In the genomic region with DNA sequence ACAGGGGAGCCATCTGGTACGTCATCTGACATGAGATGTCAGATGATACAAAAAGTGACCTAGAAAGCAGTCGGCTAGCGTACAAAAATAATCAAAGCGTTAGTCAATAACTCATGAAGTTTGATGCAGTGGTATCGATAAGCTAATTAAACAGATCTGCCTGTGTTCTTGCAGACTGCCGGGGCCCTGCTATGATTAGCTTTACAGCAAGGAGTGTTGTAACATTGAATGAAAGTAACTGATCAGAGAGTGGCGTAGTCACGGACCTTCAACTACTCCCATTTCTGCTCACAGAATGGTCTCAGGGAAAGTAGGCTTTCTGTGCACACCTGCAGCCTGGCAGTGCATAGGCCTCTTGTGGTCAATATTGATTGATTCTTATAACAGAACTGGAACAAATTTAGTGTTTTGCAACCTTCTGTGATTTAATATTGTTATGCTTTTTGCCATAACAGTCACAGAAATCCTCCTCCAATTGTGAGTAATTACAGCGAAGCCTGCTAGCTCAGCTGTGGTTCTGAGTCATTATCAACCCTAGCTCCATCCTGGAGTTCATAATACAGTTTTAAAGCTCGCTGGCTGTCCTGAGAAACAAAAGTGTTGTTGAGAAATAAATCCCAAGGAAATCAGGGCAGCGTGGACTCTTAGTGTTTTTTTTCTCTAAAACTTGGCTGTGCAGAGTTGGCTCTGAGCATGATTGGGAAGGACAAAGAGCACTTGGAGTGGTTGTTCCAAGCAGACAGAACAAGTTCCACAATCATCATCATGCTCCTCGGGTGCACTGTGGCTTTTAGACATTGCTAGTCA, we compare ENCODE assay signal across 14 mouse cellular contexts. TPM values are rescaled to one million over a fixed set of nuclear protein-coding genes. Genes with fewer than 3 reads are reported as not detected.
DNase-seq lines count a peak whose midpoint lies in the region; ATAC-seq and TF ChIP-seq lines count a peak whose summit lies in the region.
"Had no signal": no experiment of that assay in that cellular context is flagged by ENCODE, and none has a peak within 500 bp of the region (broad histone marks: within the 10 kb centered on the region; RNA-seq: fewer than 3 reads in every experiment).

No protein-coding gene starts in this region.

- peaks cover 19% of the 10 kb centered on the region for H3K4me1 ChIP-seq in forebrain, embryonic 16.5 days (replicated peaks; ENCODE audit: control insufficient read depth, insufficient read depth, low read length)
- no peaks in the 10 kb centered on the region; the same call in 1 of the 2 replicates for H3K4me1 ChIP-seq in midbrain, embryonic 16.5 days (ENCODE audit: control insufficient read depth, insufficient read depth, low read length)

- DNase-seq in gastrocnemius, adult 2 months: peak; percentile 35
- DNase-seq in gastrocnemius, postnatal 10 days: no peak
- DNase-seq in layer of hippocampus, adult 8-10 months (ENCODE audit: low spot score in 2 of 2): peak; percentile 30 to 34
- DNase-seq in layer of hippocampus, adult 11-12 months (ENCODE audit: low spot score): no peak
- peak; percentile 73 for DNase-seq in NIH3T3 (ENCODE audit: low read depth)
- DNase-seq: cerebellum, adult 8-10 months; thymus, postnatal 36 days had no signal

- WGBS in forebrain, embryonic 16.5 days: 68% methylated on average over 12 of the region's 12 CpGs
- WGBS in midbrain, embryonic 16.5 days: 78% methylated on average over 12 of the region's 12 CpGs

- H3K27me3 ChIP-seq in forebrain, embryonic 16.5 days (replicated peaks; ENCODE audit: control insufficient read depth, insufficient read depth, low read length): no peaks in the 10 kb centered on the region
- H3K27me3 ChIP-seq in midbrain, embryonic 16.5 days (ENCODE audit: control insufficient read depth, insufficient read depth, low read depth, low read length): no peaks in the 10 kb centered on the region
- H3K27me3 ChIP-seq: heart, embryonic 13.5 days; hindbrain, embryonic 15.5 days; kidney, embryonic 15.5 days; megakaryocyte, embryonic 14.5 days had no signal

- H3K9ac ChIP-seq in forebrain, embryonic 16.5 days (replicated peaks; ENCODE audit: low read depth, low read length): no peak overlapping the region
- no peak overlapping the region for H3K9ac ChIP-seq in midbrain, embryonic 16.5 days (ENCODE audit: low read depth, low read length)
- H3K9ac ChIP-seq: heart, embryonic 13.5 days; hindbrain, embryonic 15.5 days; kidney, embryonic 15.5 days; liver, embryonic 14.5 days had no signal

- no peak for ATAC-seq in forebrain, embryonic 16.5 days
- ATAC-seq in midbrain, embryonic 16.5 days: no peak

- H3K36me3 ChIP-seq in forebrain, embryonic 16.5 days (ENCODE audit: control insufficient read depth, insufficient read depth): no peaks in the 10 kb centered on the region; the same call in 1 of the 2 replicates
- H3K36me3 ChIP-seq in midbrain, embryonic 16.5 days (ENCODE audit: control insufficient read depth, insufficient read depth, low read length): no peaks in the 10 kb centered on the region; the same call in 1 of the 2 replicates

- no peak overlapping the region for H3K4me2 ChIP-seq in forebrain, embryonic 16.5 days (ENCODE audit: low read length)
- no peak overlapping the region for H3K4me2 ChIP-seq in midbrain, embryonic 16.5 days (ENCODE audit: low read length)
- H3K4me2 ChIP-seq: heart, embryonic 13.5 days; hindbrain, embryonic 15.5 days; kidney, embryonic 15.5 days had no signal

- no peaks in the 10 kb centered on the region for H3K9me3 ChIP-seq in forebrain, embryonic 16.5 days (ENCODE audit: control insufficient read depth, low read length)
- no peaks in the 10 kb centered on the region for H3K9me3 ChIP-seq in midbrain, embryonic 16.5 days (replicated peaks; ENCODE audit: control insufficient read depth, low read length, poor library complexity, severe bottlenecking)
- H3K9me3 ChIP-seq: heart, embryonic 13.5 days; hindbrain, embryonic 15.5 days; kidney, embryonic 15.5 days; megakaryocyte, embryonic 14.5 days had no signal

- H3K4me3 ChIP-seq in gastrocnemius, adult 2 months: no peak overlapping the region; the same call in 1 of the 2 replicates
- H3K4me3 ChIP-seq in forebrain, embryonic 16.5 days (replicated peaks; ENCODE audit: low read length): no peak overlapping the region
- no peak overlapping the region for H3K4me3 ChIP-seq in midbrain, embryonic 16.5 days (ENCODE audit: low read depth, low read length)
- H3K4me3 ChIP-seq: heart, embryonic 13.5 days; hindbrain, embryonic 15.5 days; kidney, embryonic 15.5 days; megakaryocyte, embryonic 14.5 days had no signal

- peak overlapping the region; percentile 41 for H3K27ac ChIP-seq in gastrocnemius, adult 2 months
- peak overlapping the region; percentile 20; the same call in 1 of the 2 replicates for H3K27ac ChIP-seq in forebrain, embryonic 16.5 days (ENCODE audit: low read length)
- no peak overlapping the region for H3K27ac ChIP-seq in midbrain, embryonic 16.5 days (ENCODE audit: low read length)
- H3K27ac ChIP-seq: heart, embryonic 13.5 days; hindbrain, embryonic 15.5 days; kidney, embryonic 15.5 days; liver, embryonic 14.5 days had no signal

- intact Hi-C loops in gastrocnemius, adult 2 months (cut with DNase I): no loop called here

- TF ChIP-seq CTCF in gastrocnemius, adult 2 months (IDR thresholded peaks at IDR 0.05): no peak

RNA-seq across cellular contexts. Expression of gene Ap3b1, which starts 40.0 kb away (rescaled TPM):
- 10 to 100 TPM; 22.5 to 23.6 TPM for total RNA-seq in gastrocnemius, adult 2 months (2021)
- total RNA-seq in gastrocnemius, postnatal 10 days (2021): 10 to 100 TPM; 23.3 to 23.4 TPM
- total RNA-seq in layer of hippocampus, adult 8-10 months (2022): 10 to 100 TPM; 50.8 to 56.7 (median 53.6) TPM
- polyA plus RNA-seq in forebrain, embryonic 16.5 days (2015; fragmentation: Nextera tagmentation; extraction: Ambion mirVana): 34.4 and 39.2 TPM in 2 replicates
- 27.2 and 28.7 TPM in 2 replicates for polyA plus RNA-seq in midbrain, embryonic 16.5 days (2015; fragmentation: Nextera tagmentation; extraction: Ambion mirVana)

Comparison
In these comparisons a context has a peak if more than half of its experiments do, and no peak if none do; other contexts are left out.
1. DNase-seq: peak in gastrocnemius, adult 2 months (single experiment), layer of hippocampus, adult 8-10 months (2 of 2) and NIH3T3 (single experiment); none in gastrocnemius, postnatal 10 days (single experiment) and layer of hippocampus, adult 11-12 months (single experiment).